Mouse (Mus musculus): ENCODE results near the gene Mta1.

GRCm38 (mm10) chr12:113060178-113060577 is 37.9 kb upstream of the Mta1 start:
- TF ChIP-seq POLR2A (IDR thresholded peaks at IDR 0.05; ENCODE audit: insufficient read length, low read depth) = no peak
- no peak for TF ChIP-seq E2F4 (IDR thresholded peaks at IDR 0.05; ENCODE audit: insufficient read depth)
- TF ChIP-seq MAX (IDR thresholded peaks at IDR 0.05; ENCODE audit: low read depth) = no peak
